Mouse (Mus musculus) spleen, adult 18-20 months (tissue): ENCODE measurements around the gene Atp6v1g3.

Experiments used
- DNase-seq, 2 experiments: peaks; one replicate each; pipeline ENCODE4 v3.0.0; 2022; ENCODE audit warnings: mixed read lengths in 2 of 2

Gene Atp6v1g3

DNA sequence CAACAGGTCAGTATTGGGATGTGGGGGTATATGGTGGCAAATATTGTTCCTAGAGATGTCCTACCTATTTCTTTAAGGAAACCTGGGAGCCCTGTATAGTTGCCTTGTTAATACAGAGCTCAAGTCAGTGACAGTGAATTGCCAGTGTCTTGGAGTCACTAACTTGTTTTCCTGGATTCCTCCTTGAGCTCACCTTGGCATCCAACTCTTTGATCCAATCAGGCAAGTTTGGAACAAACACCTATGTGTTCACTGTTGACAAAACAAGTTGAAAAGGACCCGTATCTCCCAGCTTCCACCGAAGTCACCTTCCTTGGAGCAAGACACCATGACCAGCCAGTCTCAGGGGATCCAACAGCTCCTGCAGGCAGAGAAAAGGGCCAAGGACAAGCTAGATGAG, at the start of gene Atp6v1g3:
Gene Atp6v1g3 (plus strand): TSS at position 301 of the 400 bp plus-strand sequence.
- no peak for DNase-seq

DNA sequence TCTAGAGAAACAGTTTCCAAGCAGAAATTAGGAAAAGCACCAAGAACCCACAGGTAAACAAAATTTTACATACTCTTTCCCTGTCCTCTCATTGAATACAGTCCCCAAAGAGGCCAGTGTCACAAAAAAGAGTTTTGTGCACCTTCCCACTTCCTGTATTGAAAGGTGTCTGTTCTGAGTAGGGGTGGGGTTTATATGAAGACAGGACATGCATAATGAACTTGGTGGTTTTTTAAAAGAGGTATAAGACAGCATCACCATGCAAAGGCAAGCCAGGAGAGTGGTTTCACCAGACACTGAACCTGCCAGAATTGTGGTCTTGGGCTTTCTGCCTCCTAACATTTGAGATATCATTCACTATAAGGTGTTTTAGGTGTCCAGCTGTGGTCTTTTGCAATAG, 40.5 kb upstream of the Atp6v1g3 start:
- DNase-seq, result no peak

DNA sequence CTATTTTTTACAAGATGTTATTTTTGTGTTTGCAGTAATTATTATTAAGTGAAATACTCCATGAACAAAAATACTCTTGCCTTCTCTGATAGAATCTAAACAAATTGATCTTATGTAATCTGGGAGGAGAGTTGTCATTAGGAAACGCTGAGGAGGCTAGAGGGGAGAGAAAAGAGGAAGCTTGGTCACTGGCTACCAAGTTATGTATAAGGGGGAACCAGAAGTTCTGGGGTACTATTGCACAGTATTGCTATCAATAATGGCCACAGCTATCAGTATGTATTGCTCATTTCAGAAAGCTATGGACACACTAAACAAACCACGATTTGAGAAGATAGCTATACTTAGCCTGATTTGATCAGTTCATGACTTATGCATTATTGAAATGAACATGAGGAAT, 36.3 kb upstream of the Atp6v1g3 start:
- no peak for DNase-seq

DNA sequence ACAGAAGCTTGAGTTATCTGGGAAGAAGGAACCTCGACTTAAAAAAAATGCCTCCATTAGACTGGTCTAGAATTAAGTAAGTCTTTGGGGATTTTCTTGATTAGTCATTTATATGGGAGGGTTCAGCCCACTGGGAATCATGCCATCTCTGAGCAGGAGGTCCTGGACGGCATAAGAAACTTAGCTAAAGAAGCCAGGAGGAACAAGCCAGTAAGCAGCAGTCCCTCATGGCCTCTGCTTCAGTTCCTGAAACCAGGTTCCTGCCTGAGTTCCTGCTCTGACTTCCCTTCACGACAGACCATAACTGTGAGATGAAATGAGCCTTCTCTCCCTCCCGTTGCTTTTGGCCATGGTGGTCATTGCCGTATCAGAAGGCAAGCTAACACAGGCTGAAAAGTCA, 29.6 kb upstream of the Atp6v1g3 start:
- DNase-seq, result no peak

DNA sequence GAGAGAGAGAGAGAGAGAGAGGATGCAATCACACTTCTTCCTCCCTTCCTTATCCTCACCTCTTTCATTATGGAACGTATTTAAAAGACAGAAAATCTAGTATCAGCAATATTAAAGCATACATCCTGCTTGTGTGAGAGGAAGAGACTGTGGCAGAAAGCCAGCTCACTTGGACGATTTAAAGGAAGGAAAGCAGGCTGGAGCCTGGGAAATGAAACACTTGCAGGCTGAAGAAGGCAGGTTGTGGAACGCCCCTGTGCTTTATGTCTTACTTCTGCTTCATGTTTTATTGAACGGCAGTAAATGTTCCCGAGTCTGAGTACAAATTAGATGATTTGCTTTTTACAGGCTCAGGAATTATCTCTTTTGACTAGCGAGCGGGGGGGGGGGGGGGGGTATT, 29.1 kb upstream of the Atp6v1g3 start:
- no peak for DNase-seq

DNA sequence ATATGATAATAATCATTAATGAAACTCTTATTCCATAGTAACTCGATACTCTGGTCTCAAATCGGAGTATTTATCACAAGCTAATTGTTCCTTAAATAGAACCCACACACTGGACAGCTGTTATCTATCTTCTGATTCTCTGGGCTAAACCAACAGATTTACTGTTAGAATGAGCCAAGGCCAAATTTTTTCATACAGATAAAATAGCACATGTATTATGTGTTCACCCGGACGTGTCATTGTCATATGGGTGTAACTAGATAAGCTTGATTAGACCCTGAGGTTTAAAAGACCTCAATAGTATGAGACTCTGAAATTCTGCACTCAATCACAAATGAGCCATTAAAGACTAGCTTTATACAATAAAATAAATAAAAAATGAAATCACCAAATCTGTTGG, 28.4 kb upstream of the Atp6v1g3 start:
- DNase-seq, result no peak

DNA sequence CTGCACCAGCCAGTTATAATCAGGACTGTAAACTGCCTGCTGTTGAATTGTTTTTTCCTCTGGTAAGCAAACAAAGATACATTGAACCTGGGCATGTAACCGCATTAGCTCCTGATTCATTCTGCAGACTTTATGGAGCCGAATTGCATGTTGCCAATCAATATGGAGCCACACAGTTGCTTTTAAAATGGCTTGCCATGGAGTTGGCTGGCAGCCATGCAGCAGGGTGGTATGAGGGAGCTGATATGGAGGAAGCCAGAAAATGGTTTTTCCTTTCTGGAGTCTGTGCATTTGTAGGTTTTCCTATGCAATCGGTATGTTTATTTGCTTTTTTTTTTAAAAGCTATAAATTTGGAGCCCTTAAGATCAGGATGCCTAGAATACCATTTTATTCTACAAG, 28.0 kb upstream of the Atp6v1g3 start:
- no peak for DNase-seq

DNA sequence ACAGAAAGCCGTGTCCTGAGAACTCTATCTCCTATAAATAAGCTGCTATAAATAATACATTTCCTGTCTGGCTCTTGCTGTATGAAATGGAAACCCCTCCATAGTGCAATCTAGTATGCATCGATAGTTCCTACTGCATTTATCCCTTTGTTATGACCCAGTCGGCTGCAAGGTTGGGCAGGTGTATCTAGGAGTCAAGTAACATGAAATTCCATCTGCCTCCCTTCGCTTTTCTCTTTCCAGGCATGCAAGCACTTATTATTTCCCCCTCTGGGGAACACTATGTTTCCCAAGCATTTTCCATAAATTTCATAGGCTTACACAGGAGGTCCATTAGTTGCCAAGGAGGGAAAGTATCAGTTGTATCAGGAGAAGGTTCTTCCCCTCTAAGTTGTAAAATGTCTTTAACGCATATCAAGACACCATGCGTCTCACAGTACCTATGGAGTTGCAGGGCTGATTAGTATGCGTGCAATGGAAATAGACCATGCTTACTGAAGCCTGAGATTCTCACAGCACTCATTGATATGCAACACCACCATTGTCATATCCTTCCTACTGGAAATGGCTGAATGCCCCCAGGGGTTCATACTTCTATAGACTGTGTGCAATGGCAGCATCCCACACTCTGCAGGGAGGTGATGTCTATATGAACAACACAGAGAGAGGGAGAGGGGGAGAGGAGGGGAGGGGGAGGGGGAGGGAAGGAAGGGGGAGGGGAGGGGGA, 26.9 kb upstream of the Atp6v1g3 start:
- DNase-seq, result no peak

DNA sequence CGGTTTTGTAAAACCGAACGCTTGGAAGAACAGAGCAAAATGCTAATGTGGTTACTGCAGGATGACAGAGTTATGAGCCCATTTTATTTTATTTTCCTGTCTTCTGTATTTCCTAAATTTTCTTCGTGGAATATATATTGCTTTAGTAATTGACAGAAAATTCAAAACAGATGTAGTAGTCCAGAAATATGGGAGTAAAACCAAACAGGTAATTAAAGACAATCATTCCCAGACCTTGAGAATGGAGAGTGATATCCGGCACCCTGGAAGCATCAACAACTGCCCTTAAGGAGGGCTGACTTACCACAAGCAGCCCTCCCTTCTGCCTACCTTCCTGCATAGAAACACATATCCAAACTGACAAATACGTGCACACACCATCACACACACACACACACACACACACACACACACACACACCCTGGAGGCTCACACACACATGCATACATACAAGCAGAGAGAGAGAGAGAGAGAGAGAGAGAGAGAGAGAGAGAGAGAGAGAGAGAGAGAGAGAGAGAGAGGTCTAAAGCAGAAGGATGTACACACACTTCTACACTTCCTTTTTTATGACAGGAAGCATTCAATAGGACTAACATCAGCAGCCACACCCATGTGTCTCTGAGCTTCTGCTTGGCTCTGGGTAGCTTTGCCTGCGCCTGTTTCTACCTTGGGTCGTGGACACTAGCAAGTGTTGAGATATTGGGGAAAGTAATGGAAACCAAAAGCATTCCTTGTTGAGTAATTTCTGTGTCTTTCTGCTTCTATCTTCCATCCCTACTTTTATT, 25.6 kb upstream of the Atp6v1g3 start:
- DNase-seq, result peak in 1 of 2 experiments; percentile 44

DNA sequence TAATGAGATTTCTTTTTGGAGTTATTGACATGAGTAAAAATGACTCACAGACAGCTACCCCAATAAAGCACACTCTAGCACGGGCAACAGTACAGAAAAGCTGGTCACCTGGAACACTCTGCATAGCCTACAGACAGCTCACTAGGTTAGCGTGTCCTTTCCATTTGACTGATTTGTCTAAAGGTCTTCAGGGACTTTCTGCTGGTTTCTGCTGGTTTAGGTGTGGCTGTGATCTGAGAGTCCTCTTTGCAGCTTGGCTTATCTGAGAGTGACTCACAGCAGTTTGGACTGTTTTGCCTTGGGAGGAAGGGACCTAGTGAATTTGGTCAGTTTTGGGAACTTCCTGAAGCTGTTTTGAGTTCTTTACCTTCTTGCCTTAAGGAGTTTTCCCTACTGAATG, 24.8 kb upstream of the Atp6v1g3 start:
- DNase-seq, result peak in 1 of 2 experiments; percentile 32

DNA sequence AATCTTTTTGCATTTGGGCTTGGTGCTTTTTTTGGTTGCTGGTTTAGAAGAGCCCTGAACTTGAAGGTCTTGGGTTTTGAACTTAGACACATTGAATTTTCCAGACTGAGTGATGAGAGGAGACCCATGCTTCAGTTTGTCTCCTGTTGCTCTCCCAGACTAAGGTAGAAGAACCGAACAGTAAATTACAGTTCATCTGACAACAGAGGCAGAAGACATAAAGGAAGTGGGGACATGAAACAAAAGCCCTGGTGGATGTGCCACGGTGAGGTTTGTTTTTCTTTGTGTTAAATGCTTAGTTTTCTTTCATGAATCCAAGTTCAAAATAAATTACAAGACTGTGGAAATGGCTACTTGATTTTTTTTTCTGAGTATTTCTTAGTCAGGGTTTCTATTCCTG, 22.6 kb upstream of the Atp6v1g3 start:
- DNase-seq, result no peak

DNA sequence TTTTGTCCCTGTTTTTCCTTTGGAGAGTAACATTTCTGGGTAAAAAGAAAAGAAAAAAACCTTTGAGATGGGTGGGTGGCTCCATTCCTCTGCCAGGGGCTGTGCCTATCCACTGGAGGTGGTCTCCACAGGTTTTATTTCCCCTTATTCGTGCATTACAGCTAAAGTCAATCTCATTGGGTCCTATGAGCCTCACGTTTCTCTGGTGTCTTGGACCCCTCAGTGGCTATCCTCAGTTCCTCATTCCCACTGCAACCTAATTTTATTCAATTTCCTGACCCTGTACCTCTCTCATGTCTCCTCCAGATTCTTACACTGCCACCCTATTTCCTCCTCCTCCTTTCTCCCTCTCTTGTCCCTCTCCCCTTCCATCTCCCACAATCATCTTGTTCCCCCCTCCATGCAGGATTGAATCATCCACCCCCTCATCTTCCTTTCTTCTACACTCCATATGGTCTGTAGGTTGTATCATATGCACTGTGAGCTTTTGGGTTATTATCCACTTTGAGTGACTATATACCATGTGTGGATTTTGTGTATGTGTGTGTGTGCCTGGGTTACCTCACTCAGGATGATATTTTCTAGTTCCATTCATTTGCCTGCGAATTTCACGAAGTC, 17.3 kb upstream of the Atp6v1g3 start:
- DNase-seq, result no peak

DNA sequence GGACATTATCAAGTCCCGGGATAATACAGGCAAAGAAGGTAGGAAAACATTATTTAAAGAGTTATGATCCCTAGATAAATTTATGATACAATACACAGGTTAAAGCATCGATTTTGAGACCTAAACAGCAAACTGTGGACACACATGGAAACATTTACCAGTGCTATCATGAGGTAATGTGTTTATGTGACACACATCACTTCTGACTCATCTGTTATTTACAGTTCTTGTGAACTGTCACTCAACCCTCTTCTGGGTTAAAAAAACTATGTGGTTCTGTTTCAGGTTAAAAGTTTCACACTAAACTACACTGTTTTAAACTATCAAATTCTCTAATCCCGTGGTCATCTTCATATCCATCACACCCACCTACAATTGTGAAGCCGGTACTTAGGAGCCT, 14.8 kb upstream of the Atp6v1g3 start:
- no peak for DNase-seq

DNA sequence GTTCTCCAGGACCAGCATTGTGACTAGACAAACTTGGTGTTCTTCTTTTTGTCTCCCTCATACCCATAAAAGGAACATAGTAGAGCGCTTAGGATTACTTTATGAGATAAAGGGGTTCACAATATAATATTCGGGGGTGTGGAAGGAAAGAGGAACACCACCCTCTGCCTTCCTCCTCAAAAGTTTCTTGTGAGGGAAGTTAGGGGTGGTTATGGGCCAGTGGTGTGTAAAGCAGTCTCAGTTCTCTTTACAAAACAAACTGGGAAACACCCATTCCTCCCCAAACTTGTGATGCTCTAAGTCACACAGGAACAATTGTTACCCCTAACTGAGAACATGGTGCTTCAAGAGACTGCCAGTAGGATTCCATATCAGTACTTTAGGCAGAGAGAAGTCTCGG, 12.0 kb upstream of the Atp6v1g3 start:
- no peak for DNase-seq

DNA sequence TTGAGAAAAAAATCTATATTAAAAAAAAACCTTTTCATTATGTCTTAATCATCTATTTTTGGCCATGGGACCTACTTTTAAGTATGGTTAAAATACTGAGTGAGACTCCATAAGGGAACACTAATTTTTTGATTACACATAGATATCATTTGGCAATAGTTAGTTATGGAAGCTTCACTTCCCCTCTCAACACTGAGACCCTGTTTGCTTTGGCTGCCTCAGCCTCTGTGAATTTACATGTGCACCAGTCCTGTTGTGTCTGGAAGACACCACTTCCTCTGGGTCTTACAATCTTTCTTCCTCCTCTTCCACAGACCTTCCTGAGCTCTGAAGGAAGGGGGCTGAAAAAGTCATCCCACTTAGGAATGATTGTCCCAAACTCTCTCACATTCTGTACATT, 11.1 kb upstream of the Atp6v1g3 start:
- no peak for DNase-seq

DNA sequence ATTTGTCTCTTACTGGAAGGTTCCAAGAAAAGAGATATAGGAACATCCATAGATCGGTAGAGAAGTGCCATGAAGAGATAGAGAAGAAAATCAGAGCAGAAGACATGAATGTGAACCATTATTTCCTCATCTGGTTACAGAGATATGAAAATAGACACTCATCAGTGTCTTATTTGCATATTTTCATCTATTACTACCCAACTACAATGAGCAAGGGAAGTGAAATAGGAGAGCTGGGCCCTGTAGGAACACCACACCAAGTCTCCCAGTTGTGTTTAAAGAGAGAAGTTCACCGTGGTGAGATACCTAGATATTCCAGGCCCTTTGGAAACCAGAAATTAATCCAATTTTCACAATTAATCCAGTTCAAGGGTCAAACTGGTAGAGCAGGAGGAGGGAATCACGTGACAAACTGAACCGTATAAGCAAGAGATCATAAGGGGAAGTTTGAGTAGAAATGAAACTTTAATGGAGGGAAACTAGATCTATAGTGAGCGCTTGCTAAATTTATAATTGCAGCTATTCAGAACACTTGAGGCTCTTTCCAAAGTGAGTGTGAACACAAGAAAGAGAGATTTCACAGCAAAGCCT, 6.0 kb upstream of the Atp6v1g3 start:
- DNase-seq, result peak in 1 of 2 experiments; percentile 36

DNA sequence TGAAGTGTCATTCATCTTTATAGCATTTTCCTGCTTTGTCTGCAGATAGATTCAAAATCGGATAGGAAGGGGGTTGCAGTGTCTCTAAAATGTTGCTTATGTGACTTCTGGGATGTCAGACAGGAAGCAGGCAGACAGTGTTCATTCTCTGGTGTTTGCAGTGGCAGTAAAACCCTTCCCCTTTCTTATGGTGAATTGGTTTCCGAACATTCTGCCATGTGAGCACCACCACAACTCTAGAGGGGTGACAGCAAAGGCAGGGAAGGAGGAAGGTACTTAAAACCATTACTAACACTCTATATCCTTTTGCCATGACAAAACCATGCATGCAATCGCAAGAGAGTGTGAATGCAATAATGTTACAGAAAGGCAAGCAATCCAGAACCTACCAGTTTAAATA, 1.4 kb downstream of the Atp6v1g3 start:
- no peak for DNase-seq

DNA sequence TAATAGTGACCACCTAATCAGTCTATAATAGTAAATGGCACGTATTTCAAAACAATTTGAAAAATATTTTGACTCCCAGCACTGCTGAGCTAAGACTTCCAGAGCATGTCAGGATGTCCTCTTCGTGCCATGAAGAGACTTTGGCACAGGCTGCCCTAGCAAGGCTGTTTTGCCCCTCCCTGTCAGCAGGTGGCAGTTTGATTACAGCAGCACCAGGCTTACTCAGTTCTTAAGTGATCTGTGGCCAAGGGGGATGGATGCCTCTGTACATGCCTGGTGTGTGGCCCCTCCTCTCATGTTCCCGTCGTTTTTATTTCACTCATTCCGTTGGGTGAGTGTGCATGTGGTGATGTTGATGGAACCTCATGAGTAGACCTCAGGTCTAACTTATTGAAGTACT, 2.3 kb downstream of the Atp6v1g3 start:
- peak; percentile 53 to 66 for DNase-seq

DNA sequence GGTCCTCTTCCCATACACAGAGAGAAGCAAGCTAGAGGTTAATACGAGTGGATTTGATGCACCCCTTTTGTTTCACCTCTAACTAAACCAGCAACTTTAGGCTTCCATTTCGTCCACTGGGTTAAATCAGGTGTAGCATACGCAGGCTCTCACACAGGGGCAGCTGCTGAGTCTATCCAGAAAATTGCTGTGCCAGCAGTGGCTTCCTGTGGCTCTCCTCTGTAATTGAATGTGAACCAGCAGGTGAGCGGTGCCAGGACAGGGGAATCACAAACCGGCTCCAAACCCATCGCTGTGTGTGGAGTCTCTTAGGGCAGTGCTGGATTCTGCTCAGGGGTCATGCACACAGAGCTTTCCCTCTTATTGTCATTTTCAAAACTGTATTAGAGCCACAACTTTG, 7.6 kb downstream of the Atp6v1g3 start:
- no peak for DNase-seq

DNA sequence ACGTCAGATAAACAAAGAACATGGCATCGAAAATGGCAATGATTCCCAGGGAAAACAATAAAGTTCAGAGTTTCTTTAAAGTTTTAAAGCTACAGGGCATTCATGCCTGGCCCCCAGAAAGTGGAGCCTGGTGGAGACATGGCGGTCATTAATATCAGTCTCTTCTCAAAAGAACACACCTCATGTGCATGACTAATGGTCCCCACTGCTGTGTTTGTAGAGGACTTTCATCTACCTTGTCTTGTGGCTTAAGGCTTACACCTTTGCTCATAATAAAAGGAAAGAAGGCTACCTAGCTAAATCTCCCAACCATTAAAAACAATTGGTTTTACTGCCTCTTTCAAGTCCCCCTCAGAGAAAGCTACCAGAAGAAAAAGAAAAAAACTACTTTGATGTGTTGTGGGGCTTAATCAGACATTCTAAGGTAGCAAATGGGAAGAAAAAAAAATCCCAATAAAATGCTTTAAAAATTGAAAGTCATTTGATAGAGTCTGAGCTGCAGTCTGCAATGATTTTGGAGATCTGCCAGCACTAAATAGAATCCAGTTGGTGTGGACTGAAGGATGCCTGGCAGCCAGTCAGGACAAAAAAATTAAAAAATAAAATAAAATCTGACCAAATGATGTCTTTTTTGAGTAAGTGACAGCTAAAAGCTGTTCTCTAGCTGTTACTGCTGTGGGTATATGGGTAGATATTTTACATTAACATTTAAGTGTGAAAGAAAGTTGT, 9.0 kb downstream of the Atp6v1g3 start:
- DNase-seq, result no peak

DNA sequence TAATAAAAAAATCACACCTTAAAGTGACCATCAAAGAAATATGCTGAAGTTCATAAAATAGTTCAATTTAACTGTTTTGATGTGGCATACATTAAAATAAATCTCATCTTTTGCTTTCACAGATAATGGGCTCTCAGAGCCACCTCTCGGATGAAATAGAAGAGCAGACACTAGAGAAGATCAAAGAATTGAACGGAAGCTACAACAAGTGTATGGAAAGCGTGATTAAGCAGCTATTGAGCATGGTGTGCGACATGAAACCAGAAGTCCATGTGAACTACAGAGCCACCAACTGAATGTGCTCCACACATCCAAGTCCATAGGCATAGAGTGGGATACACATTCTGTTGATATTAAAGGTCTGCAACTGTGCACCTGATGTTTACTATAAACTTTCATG, 14.1 kb downstream of the Atp6v1g3 start:
- no peak for DNase-seq

DNA sequence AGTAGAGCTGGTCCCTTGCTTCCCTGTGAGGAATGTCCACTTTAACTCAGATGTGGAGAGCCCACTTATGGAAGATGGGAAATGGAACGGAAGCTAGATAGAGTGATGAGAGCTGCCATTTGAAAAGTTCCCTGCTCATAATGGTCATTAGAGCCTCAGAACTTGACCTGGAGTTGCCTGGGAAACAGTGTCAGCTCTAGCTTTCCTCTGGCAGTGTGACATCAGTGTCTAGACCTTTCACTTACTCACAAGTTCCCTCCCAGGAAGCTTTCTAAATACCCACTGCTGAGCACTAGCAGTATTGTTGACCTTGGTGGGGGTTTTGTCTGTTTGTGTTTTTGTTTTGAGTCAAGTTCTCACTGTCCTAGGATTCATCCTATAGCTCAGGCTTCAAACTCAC, 15.2 kb downstream of the Atp6v1g3 start:
- DNase-seq, result no peak
